Mouse (Mus musculus): Measurements from ENCODE around the gene Gemin4.

Gene Gemin4

GRCm38 (mm10) chr11:76217390-76217800 lies at the start of gene Gemin4, which contains the start of gene Dbil5:
Gene Gemin4, minus strand, starts transcription at chr11:76217664.
Gene Dbil5, plus strand, starts transcription at chr11:76217608.
- CTCF ChIA-PET, result interaction anchor here (0.5 to 1.8 kb wide), 32 partner anchors 9 to 1749 kb away, joined by 3 to 12 read pairs (median 3); partner anchors contain the start of genes Vps53 (in 2 of the 4), Fam57a (in 1 of the 4), Timm22 (in 1 of the 4) and Ywhae (in 1 of the 4)
- POLR2A ChIA-PET, result interaction anchor here (0.6 to 3.6 kb wide), 47 partner anchors 8 to 1932 kb away, joined by 3 to 27 read pairs (median 3); partner anchors contain the start of genes Timm22 (in 3 of the 4), Glod4 (in 2 of the 4), Mrm3 (in 2 of the 4) and Fam57a (in 1 of the 4)

DNA sequence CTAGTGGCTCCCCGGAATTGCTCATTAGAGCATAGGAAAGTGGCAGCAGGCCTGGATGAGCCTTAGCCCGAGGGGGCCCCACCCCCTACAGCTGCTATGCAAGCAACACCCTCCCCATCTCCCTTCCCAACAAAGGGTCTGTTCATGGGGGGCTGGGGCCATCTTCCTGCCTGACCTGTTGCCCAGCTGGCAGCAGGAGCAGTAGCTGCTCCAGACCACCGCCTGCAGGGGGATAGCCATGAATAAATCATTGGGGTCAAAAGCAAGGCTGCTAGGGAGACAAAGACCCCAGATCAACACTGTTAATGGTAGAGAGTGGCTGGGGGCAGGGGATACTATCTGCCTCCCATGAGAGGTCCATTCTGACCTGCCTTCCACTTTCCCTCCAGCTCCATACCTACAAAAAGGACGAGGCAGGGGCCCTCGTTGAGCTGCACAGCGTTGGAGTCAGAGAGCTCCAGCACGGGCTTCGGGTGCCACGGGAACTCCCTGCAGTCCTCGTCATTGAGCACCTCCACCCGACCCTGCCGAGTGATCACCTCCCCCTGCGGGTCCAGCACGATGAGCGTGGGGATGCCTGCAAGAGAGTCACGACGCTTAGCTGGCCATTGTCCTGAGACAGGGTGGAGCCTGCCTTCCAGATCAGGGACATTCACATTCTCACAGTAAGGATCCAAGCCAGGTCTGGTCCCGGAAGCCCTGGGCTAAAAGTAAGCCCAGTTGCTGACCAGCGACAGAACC lies 45.3 kb upstream of the Gemin4 start:
- POLR2A ChIA-PET, result interaction anchor here (0.5 to 4.3 kb wide), 40 partner anchors 9 to 206 kb away, joined by 3 to 18 read pairs (median 4); partner anchors contain the start of genes Timm22 (in 2 of the 4) and Nxn (in 1 of the 4)
- CTCF ChIA-PET, result interaction anchor here (0.6 to 5.0 kb wide), 15 partner anchors 9 to 461 kb away, joined by 3 to 21 read pairs (median 4); partner anchors contain the start of genes Timm22 (in 2 of the 4) and Nxn (in 1 of the 4)

- ChIA-PET POLR2A (interaction anchor here in 3 of 4 experiments (0.6 to 4.3 kb wide), 10 partner anchors 9 to 152 kb away, joined by 3 to 18 read pairs (median 6); partner anchors contain the start of gene Timm22 (in 1 of the 3)), CTCF (interaction anchor here in 3 of 4 experiments (0.9 to 3.4 kb wide), 5 partner anchors 8 to 137 kb away, joined by 3 to 21 read pairs (median 3); partner anchors contain the start of genes Dbil5 (in 1 of the 3) and Gemin4 (in 1 of the 3))
Observed at GRCm38 (mm10) chr11:76261224-76261623, 43.8 kb upstream of the Gemin4 start.

DNA sequence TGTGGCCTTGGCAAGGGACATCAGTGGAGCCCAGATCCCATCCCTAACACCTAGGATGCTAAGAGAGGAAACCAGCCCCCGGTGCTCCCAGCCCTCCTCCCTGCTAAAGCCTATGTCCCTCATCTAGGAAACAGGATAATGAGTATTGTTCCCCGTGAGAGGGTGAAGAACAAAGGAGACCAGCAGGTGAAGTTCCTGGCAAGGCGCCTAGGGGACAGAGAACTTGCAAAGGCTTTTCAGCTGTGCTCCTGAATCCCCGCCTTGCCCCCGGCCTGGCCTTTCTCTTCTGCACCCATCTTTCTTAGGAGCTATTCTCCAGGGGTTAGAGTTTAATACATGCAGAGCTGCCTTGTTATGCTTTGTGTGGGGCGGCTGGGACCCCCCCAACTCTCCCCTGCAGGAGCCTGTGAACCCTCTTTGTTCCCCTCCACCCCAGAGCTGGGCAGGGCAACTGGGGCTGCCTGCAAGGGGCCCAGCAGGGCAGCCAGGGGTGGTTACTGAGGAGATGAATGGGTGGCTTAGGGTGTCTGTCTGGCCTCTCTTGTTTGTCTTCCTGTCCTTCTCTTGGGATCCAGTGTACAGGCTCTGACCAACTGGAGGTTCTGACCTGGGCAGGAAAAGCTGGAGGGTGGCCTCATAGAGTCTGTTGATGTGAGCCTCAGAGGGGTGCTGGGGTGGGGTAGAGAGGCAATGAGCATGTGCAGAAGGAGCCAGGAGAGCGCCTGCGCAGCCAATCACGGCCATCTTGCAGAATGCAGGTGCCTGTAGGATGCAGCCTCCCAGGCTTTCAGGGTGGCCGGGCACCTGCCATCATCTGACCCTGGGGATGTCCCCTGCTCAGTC lies 43.0 kb upstream of the Gemin4 start:
- ChIA-PET CTCF (interaction anchor here in 1 of 4 experiments (1.0 kb wide), 1 partner anchor 138 kb away, joined by 3 read pairs; no protein-coding TSS in a partner anchor), POLR2A (interaction anchor here in 2 of 4 experiments (0.6 to 4.3 kb wide), 9 partner anchors 8 to 146 kb away, joined by 3 to 18 read pairs (median 4); partner anchors contain the start of gene Timm22 (in 1 of the 2))

GRCm38 (mm10) chr11:76258511-76258910 lies 41.0 kb upstream of the Gemin4 start:
- CTCF ChIA-PET, result interaction anchor here in 1 of 4 experiments (1.0 to 2.2 kb wide), 2 partner anchors 128 to 152 kb away, joined by 3 to 8 read pairs; no protein-coding TSS in a partner anchor
- POLR2A ChIA-PET, result no interaction called here

DNA sequence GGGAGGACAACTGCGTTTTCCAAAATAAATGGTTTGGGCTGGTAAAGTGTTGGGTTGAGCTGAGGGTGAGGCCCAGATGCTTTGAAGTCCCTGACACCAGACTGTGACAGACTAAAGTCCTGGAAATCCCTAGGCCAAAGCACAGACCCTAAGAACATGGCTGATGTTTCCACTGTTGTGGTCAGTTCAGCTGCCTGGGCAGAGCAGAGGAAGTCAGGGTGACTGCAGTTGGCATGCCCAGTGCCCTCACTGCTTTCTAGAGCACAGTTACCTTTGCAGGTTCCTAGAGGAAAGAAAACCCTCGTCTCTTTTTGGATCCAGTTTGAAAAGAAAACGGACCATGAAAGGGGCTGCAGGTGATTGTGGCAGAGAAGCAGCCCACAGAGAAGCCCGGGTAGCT lies 39.9 kb upstream of the Gemin4 start:
- CTCF ChIA-PET, result interaction anchor here in 3 of 4 experiments (1.0 to 2.7 kb wide), 7 partner anchors 130 to 153 kb away, joined by 3 to 8 read pairs (median 4); partner anchors contain the start of gene Timm22 (in 3 of the 3)
- POLR2A ChIA-PET, result interaction anchor here in 2 of 4 experiments (0.5 to 1.7 kb wide), 5 partner anchors 9 to 381 kb away, joined by 3 to 6 read pairs (median 4); partner anchors contain the start of gene Timm22 (in 1 of the 2)

GRCm38 (mm10) chr11:76256129-76256528 lies 38.7 kb upstream of the Gemin4 start:
- CTCF ChIA-PET, result interaction anchor here (0.5 to 2.7 kb wide), 13 partner anchors 14 to 154 kb away, joined by 3 to 11 read pairs (median 3); partner anchors contain the start of genes Timm22 (in 2 of the 4), Dbil5 (in 1 of the 4) and Gemin4 (in 1 of the 4)

GRCm38 (mm10) chr11:76255431-76256001 lies 38.1 kb upstream of the Gemin4 start:
- POLR2A ChIA-PET, result interaction anchor here in 1 of 4 experiments (0.5 to 1.5 kb wide), 5 partner anchors 11 to 151 kb away, joined by 3 to 5 read pairs (median 4); partner anchors contain the start of gene Timm22
- CTCF ChIA-PET, result interaction anchor here (0.5 to 2.7 kb wide), 10 partner anchors 17 to 155 kb away, joined by 3 to 11 read pairs (median 4); partner anchors contain the start of genes Dbil5 (in 1 of the 4), Gemin4 (in 1 of the 4) and Timm22 (in 1 of the 4)

More at GRCm38 (mm10) chr11:76256129-76256528, 38.7 kb upstream of the Gemin4 start:
- POLR2A ChIA-PET, result interaction anchor here in 1 of 4 experiments (0.5 to 1.5 kb wide), 7 partner anchors 10 to 150 kb away, joined by 3 to 5 read pairs (median 3); partner anchors contain the start of gene Timm22

GRCm38 (mm10) chr11:76253918-76254264 lies 36.4 kb upstream of the Gemin4 start:
- POLR2A ChIA-PET, result interaction anchor here (0.5 to 3.2 kb wide), 27 partner anchors 9 to 154 kb away, joined by 3 to 19 read pairs (median 5); partner anchors contain the start of genes Timm22 (in 4 of the 4), Nxn (in 3 of the 4), Glod4 (in 2 of the 4) and Mrm3 (in 2 of the 4)
- CTCF ChIA-PET, result interaction anchor here (0.6 to 3.4 kb wide), 53 partner anchors 9 to 202 kb away, joined by 3 to 51 read pairs (median 5); partner anchors contain the start of genes Timm22 (in 4 of the 4), Nxn (in 3 of the 4), Glod4 (in 2 of the 4) and Mrm3 (in 2 of the 4)

- CTCF ChIA-PET, result interaction anchor here (0.5 to 3.4 kb wide), 63 partner anchors 9 to 514 kb away, joined by 3 to 51 read pairs (median 5); partner anchors contain the start of genes Timm22 (in 4 of the 4), Nxn (in 3 of the 4), Glod4 (in 2 of the 4) and Mrm3 (in 2 of the 4)
- POLR2A ChIA-PET, result interaction anchor here (0.5 to 3.2 kb wide), 31 partner anchors 8 to 1728 kb away, joined by 3 to 19 read pairs (median 4); partner anchors contain the start of genes Timm22 (in 4 of the 4), Nxn (in 3 of the 4), Glod4 (in 2 of the 4) and Mrm3 (in 2 of the 4)
Observed at GRCm38 (mm10) chr11:76253145-76253917, 35.9 kb upstream of the Gemin4 start.

GRCm38 (mm10) chr11:76252036-76252435 lies 34.6 kb upstream of the Gemin4 start:
- CTCF ChIA-PET, result interaction anchor here in 3 of 4 experiments (0.5 to 3.4 kb wide), 6 partner anchors 11 to 193 kb away, joined by 3 to 51 read pairs (median 11); no protein-coding TSS in a partner anchor

DNA sequence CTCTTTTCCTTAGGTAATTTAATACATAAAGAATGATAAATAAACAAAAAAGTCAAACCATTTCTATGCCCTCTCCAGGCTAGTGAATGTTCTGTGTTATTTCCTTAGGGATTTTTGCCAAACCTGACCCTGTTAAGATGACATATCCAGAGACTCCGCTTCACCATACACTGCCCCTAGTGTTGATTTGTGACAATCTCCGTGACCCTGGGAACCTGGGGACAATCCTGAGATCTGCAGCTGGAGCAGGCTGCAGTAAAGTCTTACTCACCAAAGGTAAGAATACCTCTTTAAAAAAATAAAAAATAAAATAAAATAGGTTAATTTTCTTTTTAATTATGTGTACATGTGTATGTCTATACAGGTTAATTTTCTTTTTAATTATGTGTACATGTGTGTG lies 29.8 kb upstream of the Gemin4 start:
- CTCF ChIA-PET, result interaction anchor here in 3 of 4 experiments (0.5 to 2.2 kb wide), 10 partner anchors 17 to 207 kb away, joined by 3 to 9 read pairs (median 4); partner anchors contain the start of genes Nxn (in 2 of the 3) and Timm22 (in 1 of the 3)
- POLR2A ChIA-PET, result no interaction called here

More at GRCm38 (mm10) chr11:76252036-76252435, 34.6 kb upstream of the Gemin4 start:
- POLR2A ChIA-PET, result interaction anchor here in 3 of 4 experiments (0.8 to 3.2 kb wide), 8 partner anchors 8 to 156 kb away, joined by 3 to 19 read pairs (median 8); partner anchors contain the start of genes Timm22 (in 2 of the 3), Glod4 (in 1 of the 3) and Mrm3 (in 1 of the 3)

DNA sequence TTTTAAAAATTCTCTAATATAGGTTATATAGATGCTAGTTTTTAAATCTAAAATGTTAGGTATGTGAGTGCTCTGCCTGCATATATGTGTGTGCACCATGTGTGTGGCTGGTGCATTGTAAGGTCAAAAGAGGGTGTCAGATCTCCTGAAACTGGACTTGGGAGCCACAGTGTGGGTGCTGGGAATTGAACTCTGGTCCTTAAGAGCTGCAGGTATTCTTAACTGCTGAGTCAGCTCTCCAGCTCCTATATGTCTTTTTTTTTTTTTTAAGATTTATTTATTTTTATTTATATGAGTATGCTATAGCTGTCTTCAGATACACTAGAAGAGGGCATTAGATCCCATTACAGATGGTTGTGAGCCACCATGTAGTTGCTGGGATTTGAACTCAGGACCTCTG lies 29.0 kb upstream of the Gemin4 start:
- ChIA-PET CTCF (interaction anchor here in 2 of 4 experiments (0.7 to 2.2 kb wide), 6 partner anchors 29 to 164 kb away, joined by 3 to 6 read pairs (median 3); partner anchors contain the start of genes Nxn (in 2 of the 2), Dbil5 (in 1 of the 2), Gemin4 (in 1 of the 2) and Timm22 (in 1 of the 2)), POLR2A (interaction anchor here in 1 of 4 experiments (0.9 to 1.4 kb wide), 2 partner anchors 38 to 161 kb away, joined by 3 to 5 read pairs; partner anchors contain the start of gene Timm22)

GRCm38 (mm10) chr11:76243811-76244546 lies 26.5 kb upstream of the Gemin4 start:
- POLR2A ChIA-PET, result interaction anchor here (0.6 to 2.4 kb wide), 25 partner anchors 9 to 497 kb away, joined by 3 to 11 read pairs (median 4); partner anchors contain the start of genes Dbil5 (in 2 of the 4), Gemin4 (in 2 of the 4), Nxn (in 1 of the 4) and Timm22 (in 1 of the 4)

More at GRCm38 (mm10) chr11:76243811-76244546, 26.5 kb upstream of the Gemin4 start:
- CTCF ChIA-PET, result interaction anchor here (0.6 to 1.4 kb wide), 6 partner anchors 9 to 167 kb away, joined by 3 to 5 read pairs (median 4); partner anchors contain the start of gene Timm22 (in 1 of the 4)

Measured in embryonic stem cell, embryonic (primary cell).